Mouse (Mus musculus): ENCODE results near the gene Rnf222. TPM values are rescaled to one million over a fixed set of nuclear protein-coding genes. Genes with fewer than 3 reads are reported as not detected.

Rnf222 gene
- total RNA-seq, 2 experiments from 2014 or later, result 0.17 to 0.20 TPM

DNA sequence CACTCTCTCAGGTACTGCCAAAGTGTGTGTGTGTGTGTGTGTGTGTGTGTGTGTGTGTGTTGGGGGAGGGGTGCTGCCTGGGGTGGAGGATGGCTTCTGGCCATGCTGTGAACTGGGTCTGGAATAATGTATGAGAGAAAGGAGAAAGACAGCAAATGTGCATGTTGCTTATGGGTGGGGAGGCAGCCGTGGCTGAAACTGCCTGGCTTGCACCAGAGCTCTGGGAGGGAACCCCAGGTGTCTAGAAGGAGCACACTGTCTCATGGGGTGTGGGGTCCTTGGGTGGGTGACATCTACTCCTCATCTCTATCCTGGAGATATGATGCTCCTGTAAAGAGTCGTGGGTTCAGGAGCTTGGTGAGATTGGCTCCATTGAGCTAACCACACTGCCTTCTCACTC, 300 bp downstream of the Rnf222 start:
- no peak for DNase-seq (ENCODE audit: low spot score in 2 of 2)

DNA sequence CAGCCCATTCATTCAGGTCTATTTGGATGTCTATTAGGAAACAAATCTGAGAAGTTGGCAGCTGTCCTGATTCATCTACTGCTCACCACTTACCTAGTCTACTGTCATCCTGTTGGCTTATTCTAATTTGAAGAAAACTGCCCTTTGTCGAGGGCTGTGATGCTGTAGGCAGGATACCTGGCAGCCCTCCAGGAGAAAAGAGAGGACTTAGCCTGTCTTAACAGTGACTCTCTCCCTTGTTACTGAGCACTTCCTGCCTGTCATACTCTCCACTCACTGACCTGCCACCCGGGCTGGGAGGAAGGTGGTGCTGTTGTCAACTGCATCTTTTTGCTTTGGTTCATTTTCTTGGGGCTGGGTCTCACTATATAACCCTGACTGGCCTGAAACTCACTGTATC, 2.3 kb downstream of the Rnf222 start:
- no peak for DNase-seq (ENCODE audit: low spot score in 2 of 2)

- no peak for DNase-seq (ENCODE audit: low spot score in 2 of 2)
Observed at GRCm38 (mm10) chr11:68891823-68892222, 3.5 kb downstream of the Rnf222 start.

GRCm38 (mm10) chr11:68892233-68892832, 4.0 kb downstream of the Rnf222 start:
- DNase-seq (ENCODE audit: low spot score in 2 of 2), result no peak

DNA sequence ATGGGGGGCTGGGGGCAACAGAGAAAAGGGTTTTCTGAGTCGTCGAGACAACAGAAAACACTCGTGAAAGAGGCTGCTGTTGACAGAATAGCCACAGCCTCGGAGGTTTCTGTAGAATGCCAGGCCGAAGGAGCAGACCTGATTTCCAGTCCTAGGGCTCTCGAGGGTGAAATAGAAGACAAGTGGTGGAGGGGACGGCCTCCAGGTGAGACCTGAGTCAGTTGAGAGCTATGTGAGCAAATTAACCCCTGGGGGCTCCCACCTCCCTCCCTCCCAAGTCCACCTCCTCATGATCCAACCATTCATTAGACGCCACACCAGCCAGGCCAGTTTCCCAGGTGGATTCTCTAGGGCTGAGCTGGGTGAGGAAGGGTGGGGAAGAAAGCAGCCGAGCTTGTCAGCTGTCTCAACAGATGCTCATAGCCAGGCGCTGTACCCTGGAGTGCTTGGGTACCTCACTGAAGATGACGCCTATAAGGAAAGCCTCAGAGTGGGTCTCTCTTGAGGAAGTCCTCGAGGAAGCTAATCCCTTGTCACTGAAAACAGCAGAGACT, 5.6 kb downstream of the Rnf222 start:
- DNase-seq (ENCODE audit: low spot score in 2 of 2), result no peak

DNA sequence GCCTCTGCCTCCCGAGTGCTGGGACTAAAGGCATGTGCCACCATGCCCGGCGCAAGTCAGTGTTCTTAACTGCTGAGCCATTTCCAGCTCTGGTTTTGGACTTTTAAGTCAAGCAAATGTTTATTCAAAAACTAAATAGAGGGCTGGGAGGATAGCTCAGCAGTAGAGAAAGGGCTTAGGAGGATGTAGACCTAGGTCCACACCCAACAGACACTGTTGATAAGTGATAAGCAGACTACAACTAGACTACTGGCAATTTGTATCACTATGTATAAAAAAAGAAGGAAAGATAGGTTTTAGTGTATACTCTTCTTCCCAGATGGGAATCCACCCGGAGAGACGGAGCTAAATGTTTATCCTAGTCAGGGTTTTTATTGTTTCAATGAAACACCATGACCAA, 7.9 kb downstream of the Rnf222 start:
- no peak for DNase-seq (ENCODE audit: low spot score in 2 of 2)

GRCm38 (mm10) chr11:68897120-68897519, 8.8 kb downstream of the Rnf222 start:
- DNase-seq (ENCODE audit: low spot score in 2 of 2), result no peak

- no peak for DNase-seq (ENCODE audit: low spot score in 2 of 2)
Observed at GRCm38 (mm10) chr11:68897838-68898237, 9.5 kb downstream of the Rnf222 start.

- no peak for DNase-seq (ENCODE audit: low spot score in 2 of 2)
Observed at GRCm38 (mm10) chr11:68898790-68899189, 10.4 kb downstream of the Rnf222 start.

GRCm38 (mm10) chr11:68899815-68900214, 11.5 kb downstream of the Rnf222 start:
- no peak for DNase-seq (ENCODE audit: low spot score in 2 of 2)

DNA sequence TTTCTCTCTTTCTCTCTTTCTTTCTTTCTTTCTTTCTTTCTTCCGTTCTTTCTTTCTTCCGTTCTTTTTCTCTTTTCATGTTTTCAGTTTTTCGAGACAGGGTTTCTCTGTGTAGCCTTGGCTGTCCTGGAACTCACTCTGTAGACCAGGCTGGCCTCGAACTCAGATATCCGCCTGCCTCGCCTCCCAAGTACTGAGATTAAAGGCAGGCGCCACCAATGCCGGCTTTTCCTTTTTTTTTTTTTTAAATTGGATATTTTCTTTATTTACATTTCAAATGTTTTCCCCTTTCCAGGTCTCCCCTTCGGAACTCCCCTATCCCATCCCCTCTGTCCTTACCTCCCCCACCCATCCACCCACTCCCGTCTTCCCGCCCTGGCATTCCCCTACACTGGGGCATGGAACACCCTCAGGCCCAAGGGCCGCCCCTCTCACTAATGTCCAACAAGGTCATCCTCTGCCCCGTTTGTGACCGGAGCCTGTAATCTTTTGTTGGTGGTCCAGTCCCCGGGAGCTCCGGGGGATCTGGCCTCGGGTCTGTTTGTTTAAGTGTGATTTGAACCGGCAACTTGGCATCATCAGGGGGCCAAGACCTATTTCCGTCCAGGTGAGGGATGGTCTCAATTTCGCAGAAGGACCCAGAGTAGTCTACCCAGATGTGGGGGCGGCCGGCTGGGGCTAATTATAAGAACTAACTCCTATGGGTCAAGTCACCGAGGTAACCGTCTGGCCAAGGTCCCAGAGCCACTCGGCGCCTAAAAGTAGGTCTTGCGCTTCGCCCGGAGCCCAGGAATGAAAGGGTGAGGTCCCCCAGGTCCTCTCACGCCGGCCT, 12.4 kb downstream of the Rnf222 start:
- DNase-seq (ENCODE audit: low spot score in 2 of 2), result no peak

DNA sequence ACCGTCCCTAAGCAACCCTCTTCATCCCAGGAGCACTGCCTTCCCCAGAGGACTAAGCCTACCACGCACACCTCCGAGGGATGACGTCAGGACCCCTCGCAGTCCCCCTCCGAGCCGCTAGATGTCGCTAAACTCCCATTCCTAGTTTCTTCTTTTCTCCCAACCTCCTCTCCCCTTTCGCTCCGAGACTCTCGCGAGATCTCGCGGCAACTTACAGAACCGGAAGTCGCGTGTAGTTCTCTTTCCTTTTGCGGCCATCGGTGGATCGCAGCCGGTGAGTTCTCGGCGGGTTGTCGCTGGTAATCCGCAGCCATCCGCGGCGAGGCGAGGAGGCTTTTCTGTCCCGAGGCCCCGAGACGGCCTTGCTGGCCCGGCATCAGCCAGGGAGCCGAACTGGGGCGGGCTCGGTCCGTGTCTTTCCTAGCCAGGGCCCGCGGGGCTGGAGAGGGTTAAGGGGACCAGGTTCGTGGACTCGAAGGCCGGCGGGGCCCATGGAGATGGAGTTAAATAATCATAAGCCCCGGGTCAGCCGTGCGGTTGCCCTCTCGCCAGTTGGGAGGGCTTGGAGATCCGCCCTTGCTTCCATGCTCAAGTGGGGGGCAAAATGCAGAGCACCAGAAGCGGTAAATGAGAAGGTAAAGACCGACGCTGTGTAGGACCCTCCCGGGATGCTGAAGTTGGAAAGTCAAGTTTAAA, 13.1 kb downstream of the Rnf222 start, which contains the start of gene Rpl26:
Gene Rpl26, plus strand, starts transcription at position 233 of the 696 bp plus-strand sequence.
- DNase-seq (ENCODE audit: low spot score in 2 of 2), result peak; percentile 96 to 97

DNA sequence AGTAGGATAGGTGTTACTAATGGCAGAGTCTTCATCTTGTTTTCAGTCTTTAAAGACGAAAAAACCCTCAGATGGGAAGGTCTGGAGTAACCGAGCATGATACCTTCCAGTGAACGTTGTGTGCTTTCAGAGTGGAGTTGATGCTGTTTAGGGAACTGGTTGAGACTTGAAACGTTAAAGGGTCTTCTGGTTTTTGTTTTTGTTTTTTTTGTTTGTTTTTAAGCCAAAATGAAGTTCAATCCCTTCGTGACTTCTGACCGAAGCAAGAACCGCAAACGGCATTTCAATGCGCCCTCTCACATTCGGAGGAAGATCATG, 13.7 kb downstream of the Rnf222 start:
- no peak for DNase-seq (ENCODE audit: low spot score in 2 of 2)

DNA sequence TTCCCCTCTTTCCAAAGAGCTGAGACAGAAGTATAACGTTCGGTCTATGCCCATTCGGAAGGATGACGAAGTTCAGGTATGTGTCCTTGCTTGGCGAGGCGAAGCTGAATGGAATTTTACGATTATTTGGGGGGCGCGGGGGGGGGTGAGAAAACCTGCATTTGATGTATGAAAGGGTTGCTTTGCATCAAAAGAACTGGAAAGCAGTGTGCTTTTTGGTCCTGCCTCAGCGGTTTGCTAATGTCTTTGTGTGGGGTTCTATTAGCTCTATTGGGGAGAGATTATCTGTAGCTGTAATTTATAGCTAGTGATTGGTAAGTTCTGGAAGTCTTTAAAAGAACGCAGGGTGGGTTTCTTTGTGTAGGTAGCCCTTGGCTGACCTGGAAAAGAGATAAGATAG, 14.0 kb downstream of the Rnf222 start:
- no peak for DNase-seq (ENCODE audit: low spot score in 2 of 2)

GRCm38 (mm10) chr11:68902823-68903222, 14.5 kb downstream of the Rnf222 start:
- DNase-seq (ENCODE audit: low spot score in 2 of 2), result no peak

DNA sequence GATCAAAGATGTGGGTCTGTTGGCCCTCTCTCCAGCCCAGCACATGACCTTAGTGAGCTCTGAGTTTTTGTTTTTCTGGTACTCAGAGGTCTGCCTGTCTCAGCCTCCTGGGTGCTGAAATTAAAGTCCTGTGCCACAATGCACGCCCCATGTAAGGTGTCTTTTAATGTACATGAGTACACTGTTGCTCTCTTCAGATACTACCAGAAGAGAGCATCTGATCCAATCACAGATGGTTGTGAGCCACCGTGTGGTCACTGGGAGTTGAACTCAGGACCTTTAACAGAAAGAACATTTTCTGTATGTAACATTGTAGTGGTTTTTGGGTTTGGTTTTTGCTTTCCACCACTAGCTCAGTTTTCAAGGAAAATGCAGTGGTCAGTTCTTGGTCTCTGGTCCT, 15.4 kb downstream of the Rnf222 start:
- no peak for DNase-seq (ENCODE audit: low spot score in 2 of 2)

GRCm38 (mm10) chr11:68904375-68905137, 16.2 kb downstream of the Rnf222 start:
- peak in 1 of 2 experiments; percentile 45 for DNase-seq (ENCODE audit: low spot score in 2 of 2)

- DNase-seq (ENCODE audit: low spot score in 2 of 2), result no peak
Observed at GRCm38 (mm10) chr11:68905138-68905531, 16.8 kb downstream of the Rnf222 start.

GRCm38 (mm10) chr11:68905665-68906460, 17.5 kb downstream of the Rnf222 start:
- DNase-seq (ENCODE audit: low spot score in 2 of 2), result no peak

DNA sequence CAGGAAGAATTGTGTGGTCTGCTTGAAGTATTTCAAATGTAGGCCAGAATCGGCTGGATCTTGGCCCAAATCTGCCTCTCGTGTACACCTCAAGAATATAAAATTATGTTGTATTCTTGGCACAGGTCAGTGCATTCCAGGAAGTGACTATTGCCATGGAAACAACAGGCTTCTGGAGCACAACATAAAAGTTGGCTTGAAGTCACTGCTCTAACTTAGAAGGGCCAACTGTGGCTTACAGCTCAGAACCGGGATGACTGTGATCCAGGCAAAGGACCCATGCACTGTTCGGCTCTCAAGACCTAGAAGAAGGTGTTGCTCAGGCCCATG, 18.1 kb downstream of the Rnf222 start:
- no peak for DNase-seq (ENCODE audit: low spot score in 2 of 2)

- no peak for DNase-seq (ENCODE audit: low spot score in 2 of 2)
Observed at GRCm38 (mm10) chr11:68907251-68907650, 18.9 kb downstream of the Rnf222 start.

Data from adrenal gland, postnatal 4 days (tissue).